Mouse (Mus musculus) skeletal muscle tissue, adult 2 months (tissue): ENCODE measurements around the gene Gpr1.
A peak's percentile ranks its signal among the peaks of the same experiment; 100 is the strongest.

Source experiments
- DNase-seq: peaks from one replicate; pipeline ENCODE4 v3.0.0-alpha.2; 2012; ENCODE audit warnings: low read depth, low spot score

The Gpr1 gene

GRCm38 (mm10) chr1:63214271-63214558 is at the start of gene Gpr1:
Gene Gpr1 (minus strand): TSS chr1:63214543.
- DNase-seq, result no peak

GRCm38 (mm10) chr1:63263671-63264070 is 49.3 kb upstream of the Gpr1 start:
- no peak for DNase-seq

- no peak for DNase-seq
Observed at GRCm38 (mm10) chr1:63261041-63261590, 46.8 kb upstream of the Gpr1 start.

GRCm38 (mm10) chr1:63260742-63261033 is 46.3 kb upstream of the Gpr1 start:
- no peak for DNase-seq

GRCm38 (mm10) chr1:63259916-63260741 is 45.8 kb upstream of the Gpr1 start:
- DNase-seq, result no peak

- DNase-seq, result no peak
Observed at GRCm38 (mm10) chr1:63259271-63259830, 45.0 kb upstream of the Gpr1 start.

GRCm38 (mm10) chr1:63258501-63258900 is 44.2 kb upstream of the Gpr1 start:
- no peak for DNase-seq

GRCm38 (mm10) chr1:63256083-63256482 is 41.7 kb upstream of the Gpr1 start:
- no peak for DNase-seq

GRCm38 (mm10) chr1:63255101-63255500 is 40.8 kb upstream of the Gpr1 start:
- no peak for DNase-seq

- no peak for DNase-seq
Observed at GRCm38 (mm10) chr1:63253291-63253690, 38.9 kb upstream of the Gpr1 start.

- no peak for DNase-seq
Observed at GRCm38 (mm10) chr1:63252351-63253209, 38.2 kb upstream of the Gpr1 start.

GRCm38 (mm10) chr1:63249261-63249660 is 34.9 kb upstream of the Gpr1 start:
- DNase-seq, result no peak

GRCm38 (mm10) chr1:63248360-63248851 is 34.1 kb upstream of the Gpr1 start:
- DNase-seq, result no peak

GRCm38 (mm10) chr1:63247831-63248359 is 33.6 kb upstream of the Gpr1 start:
- no peak for DNase-seq

GRCm38 (mm10) chr1:63246862-63247521 is 32.6 kb upstream of the Gpr1 start:
- no peak for DNase-seq

GRCm38 (mm10) chr1:63243854-63244253 is 29.5 kb upstream of the Gpr1 start:
- DNase-seq, result no peak

- peak; percentile 81 for DNase-seq
Observed at GRCm38 (mm10) chr1:63239751-63240150, 25.4 kb upstream of the Gpr1 start.

GRCm38 (mm10) chr1:63239305-63239704 is 25.0 kb upstream of the Gpr1 start:
- no peak for DNase-seq

GRCm38 (mm10) chr1:63237371-63237770 is 23.0 kb upstream of the Gpr1 start:
- DNase-seq, result no peak

- no peak for DNase-seq
Observed at GRCm38 (mm10) chr1:63227241-63227640, 12.9 kb upstream of the Gpr1 start.

- no peak for DNase-seq
Observed at GRCm38 (mm10) chr1:63225890-63226289, 11.5 kb upstream of the Gpr1 start.
